In the genomic region with DNA sequence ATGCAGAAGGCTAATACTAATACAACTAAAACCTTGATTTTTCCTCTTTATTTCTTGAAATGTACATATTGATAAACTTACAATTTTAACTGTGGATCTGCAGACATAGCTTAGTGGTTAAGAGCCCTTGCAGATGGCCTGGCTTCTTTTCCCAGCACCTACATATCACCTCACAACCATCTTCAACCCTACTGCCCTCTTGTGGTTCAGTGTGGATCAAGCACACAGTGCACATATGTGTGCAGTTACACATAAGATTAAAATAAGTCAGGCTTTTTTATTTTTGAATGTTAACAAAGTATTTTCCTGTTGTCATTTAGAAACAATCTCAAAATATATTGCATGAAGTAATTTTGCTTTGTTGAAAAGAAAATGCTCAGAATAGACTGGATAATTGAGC, we compare ENCODE assay signal across 9 mouse cellular contexts.
DNase-seq lines count a peak whose midpoint lies in the region; ATAC-seq and TF ChIP-seq lines count a peak whose summit lies in the region.
"Had no signal": no experiment of that assay in that cellular context is flagged by ENCODE, and none has a peak within 500 bp of the region (broad histone marks: within the 10 kb centered on the region; RNA-seq: fewer than 3 reads in every experiment).

No protein-coding gene starts in this region.

- DNase-seq in kidney, postnatal 0 days (ENCODE audit: low spot score): no peak
- DNase-seq in MEL (ENCODE audit: low read depth, low spot score): peak; percentile 77
- DNase-seq in embryo, embryonic 11 days: peak; percentile 22
- no peak for DNase-seq in ovary, postnatal 10 days (ENCODE audit: low spot score)
- DNase-seq in left cerebral cortex, adult 18-20 months (ENCODE audit: low spot score in 2 of 2): no peak
- no peak for DNase-seq in adrenal gland, postnatal 4 days (ENCODE audit: low spot score in 2 of 2)
- DNase-seq: cerebellum, adult 18-20 months had no signal

- TF ChIP-seq EP300 in MEL (IDR thresholded peaks at IDR 0.05; ENCODE audit: low read depth in 1 of 2, low read length in 2 of 2): no peak

- TF ChIP-seq POLR2A in MEL (IDR thresholded peaks at IDR 0.05; ENCODE audit: control insufficient read depth in 1 of 2, insufficient read depth in 1 of 2, low read depth in 1 of 2, low read length in 2 of 2, poor library complexity in 1 of 2): no peak

- no peak overlapping the region for H3K4me3 ChIP-seq in kidney, postnatal 0 days (replicated peaks; ENCODE audit: low read depth, low read length)
- H3K4me3 ChIP-seq in kidney, embryonic 16.5 days (ENCODE audit: low read length): no peak overlapping the region
- no peak overlapping the region for H3K4me3 ChIP-seq in MEL (ENCODE audit: control insufficient read depth in 1 of 2, insufficient read depth in 1 of 2, low read depth in 2 of 2, low read length in 2 of 2)

- no peak overlapping the region for H3K9ac ChIP-seq in kidney, postnatal 0 days (ENCODE audit: low read depth, low read length)
- H3K9ac ChIP-seq in kidney, embryonic 16.5 days (replicated peaks; ENCODE audit: low read length): no peak overlapping the region
- no peak overlapping the region for H3K9ac ChIP-seq in MEL (ENCODE audit: control insufficient read depth, low read depth, low read length, poor library complexity, severe bottlenecking)

- no peak overlapping the region for H3K27ac ChIP-seq in kidney, postnatal 0 days
- H3K27ac ChIP-seq in kidney, embryonic 16.5 days (ENCODE audit: low read length): no peak overlapping the region
- no peak overlapping the region for H3K27ac ChIP-seq in MEL (ENCODE audit: control insufficient read depth, low read depth, low read length)

- H3K79me2 ChIP-seq in MEL (ENCODE audit: control insufficient read depth, insufficient read depth, low read length, poor library complexity): no peaks in the 10 kb centered on the region

- H3K36me3 ChIP-seq in kidney, postnatal 0 days (ENCODE audit: insufficient read depth, low read length): peaks cover 5% of the 10 kb centered on the region; the same call in 1 of the 2 replicates
- H3K36me3 ChIP-seq in kidney, embryonic 16.5 days (ENCODE audit: insufficient read depth, low read length): peaks cover 14% of the 10 kb centered on the region; the same call in 1 of the 2 replicates
- H3K36me3 ChIP-seq in MEL (ENCODE audit: control insufficient read depth in 1 of 2, insufficient read depth in 2 of 2, low read length in 2 of 2): no peaks in the 10 kb centered on the region; a peak in 2 of 4 replicates

- peak; percentile 61 for TF ChIP-seq RAD21 in MEL (IDR thresholded peaks at IDR 0.05; ENCODE audit: low read depth, low read length)

- ATAC-seq in kidney, postnatal 0 days (replicated peaks; ENCODE audit: low FRiP score, low read depth): no peak
- no peak for ATAC-seq in kidney, embryonic 16.5 days (ENCODE audit: low FRiP score, low TSS enrichment)
- peak; percentile 61 for ATAC-seq in neutrophil, adult 5-6 weeks (ENCODE audit: extremely low read depth, insufficient number of reproducible peaks, low FRiP score, poor library complexity, severe bottlenecking)

- no peaks in the 10 kb centered on the region for H3K9me3 ChIP-seq in kidney, postnatal 0 days (replicated peaks; ENCODE audit: low read length)
- H3K9me3 ChIP-seq in kidney, embryonic 16.5 days (ENCODE audit: low read length): no peaks in the 10 kb centered on the region
- H3K9me3 ChIP-seq in MEL (replicated peaks; ENCODE audit: insufficient read depth, low read length): no peaks in the 10 kb centered on the region

- H3K4me2 ChIP-seq in kidney, postnatal 0 days (ENCODE audit: low read length): no peak overlapping the region
- H3K4me2 ChIP-seq in kidney, embryonic 16.5 days (replicated peaks; ENCODE audit: low read depth, low read length): no peak overlapping the region

- H3K4me1 ChIP-seq in kidney, postnatal 0 days (replicated peaks; ENCODE audit: insufficient read depth, low read length): no peaks in the 10 kb centered on the region
- H3K4me1 ChIP-seq in kidney, embryonic 16.5 days (ENCODE audit: insufficient read depth, low read length): no peaks in the 10 kb centered on the region
- no peaks in the 10 kb centered on the region for H3K4me1 ChIP-seq in MEL (ENCODE audit: control insufficient read depth in 1 of 2, insufficient read depth in 2 of 2, low read length in 2 of 2)

- no peaks in the 10 kb centered on the region for H3K27me3 ChIP-seq in kidney, postnatal 0 days (ENCODE audit: insufficient read depth, low read length)
- no peaks in the 10 kb centered on the region for H3K27me3 ChIP-seq in kidney, embryonic 16.5 days (ENCODE audit: insufficient read depth, low read length)
- H3K27me3 ChIP-seq in MEL (ENCODE audit: control insufficient read depth in 1 of 2, insufficient read depth in 2 of 2, low read length in 2 of 2): no peaks in the 10 kb centered on the region

- TF ChIP-seq CTCF in kidney, postnatal 0 days (IDR thresholded peaks at IDR 0.05; ENCODE audit: low read depth): peak; percentile 56
- TF ChIP-seq CTCF in MEL (IDR thresholded peaks at IDR 0.05 in 2 of 3, conservative IDR thresholded peaks at IDR 0.05 in 1 of 3; ENCODE audit: control insufficient read depth in 1 of 3, insufficient read depth in 1 of 3, low read depth in 2 of 3, low read length in 3 of 3, poor library complexity in 1 of 3, severe bottlenecking in 1 of 3): peak; percentile 51 to 78 (median 54)

TF ChIP-seq in MEL, 35 proteins besides CTCF, POLR2A, EP300 and RAD21:
- TF ChIP-seq ZC3H11A (IDR thresholded peaks at IDR 0.05; ENCODE audit: low read depth, low read length) (peak; percentile 66), SMC3 (IDR thresholded peaks at IDR 0.05; ENCODE audit: low read depth, low read length) (peak; percentile 85), SIN3A (IDR thresholded peaks at IDR 0.05; ENCODE audit: low read length) (peak; percentile 40; the same call in 1 of the 2 replicates), GABPA (IDR thresholded peaks at IDR 0.05; ENCODE audit: low read depth, low read length) (no peak), ETS1 (IDR thresholded peaks at IDR 0.05; ENCODE audit: low read depth, low read length) (no peak), MYC (IDR thresholded peaks at IDR 0.05; ENCODE audit: low read depth, low read length) (peak; percentile 51; the same call in 1 of the 2 replicates), GATA1 (IDR thresholded peaks at IDR 0.05; ENCODE audit: low read depth, low read length) (peak; percentile 41), TCF12 (IDR thresholded peaks at IDR 0.05; ENCODE audit: low read depth, low read length) (no peak)

Comparison
In these comparisons a context has a peak if more than half of its experiments do, and no peak if none do; other contexts are left out.
1. DNase-seq: peak in MEL (single experiment) and embryo, embryonic 11 days (single experiment); none in kidney, postnatal 0 days (single experiment), ovary, postnatal 10 days (single experiment), left cerebral cortex, adult 18-20 months (0 of 2) and adrenal gland, postnatal 4 days (0 of 2).